ENCODE assay signal across 7 mouse cellular contexts in the genomic region with DNA sequence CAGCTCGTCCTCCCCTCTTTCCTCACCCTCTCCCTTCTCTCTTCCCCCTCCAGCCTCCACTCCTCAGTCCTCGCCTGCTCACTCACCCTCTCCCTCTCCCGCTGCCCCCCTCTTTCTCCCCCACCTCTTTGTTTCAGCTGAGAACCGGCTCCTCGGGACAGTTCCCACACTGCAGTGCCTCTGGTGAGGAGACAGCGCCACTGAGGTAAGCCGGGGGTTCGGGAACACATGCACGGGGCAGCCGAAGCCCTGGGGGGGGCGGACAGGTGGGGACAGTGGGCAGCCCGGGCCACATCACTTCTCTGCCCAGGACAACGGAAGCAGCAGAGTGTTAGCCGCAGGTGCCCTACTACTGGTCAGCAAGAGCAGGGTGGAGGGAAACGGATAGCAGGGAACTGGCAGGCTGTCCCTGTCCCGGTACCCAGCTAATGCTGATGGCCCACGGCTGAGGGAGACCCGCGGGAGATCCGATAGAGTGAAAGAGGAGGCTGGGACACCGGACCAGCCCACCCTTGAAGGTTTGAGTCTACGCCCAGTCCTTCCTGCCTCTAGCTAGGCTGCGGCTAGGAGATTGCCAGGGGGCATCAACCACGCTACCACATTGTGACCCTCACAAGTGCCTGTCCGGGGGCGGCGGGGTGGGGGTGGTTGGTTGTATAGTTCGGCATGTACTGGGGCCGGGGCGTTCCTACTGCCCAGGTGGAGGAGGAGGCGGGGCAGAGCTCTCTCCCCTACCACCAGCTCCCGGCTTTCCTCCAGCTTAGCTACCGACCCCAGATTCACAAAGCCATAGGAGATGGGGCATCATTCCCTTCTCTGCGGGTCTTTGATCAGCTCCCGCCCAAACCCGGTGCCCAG. TPM values are rescaled to one million over a fixed set of nuclear protein-coding genes. Genes with fewer than 3 reads are reported as not detected.
DNase-seq lines count a peak whose midpoint lies in the region; ATAC-seq and TF ChIP-seq lines count a peak whose summit lies in the region.

No protein-coding gene starts in this region.

- DNase-seq in right cerebral cortex, postnatal 4 days, result peak; percentile 52
- no peak for DNase-seq in right cerebral cortex, postnatal 25 days
- DNase-seq in forebrain, postnatal 0 days, result peak; percentile 66
- no peak for DNase-seq in spleen, adult 12 weeks (ENCODE audit: low spot score)
- DNase-seq in thymus, adult 2 months, result no peak

- TF ChIP-seq CTCF in forebrain, postnatal 0 days (IDR thresholded peaks at IDR 0.05; ENCODE audit: low read depth), result peak; percentile 53
- TF ChIP-seq CTCF in thymus, adult 2 months (IDR thresholded peaks at IDR 0.05; ENCODE audit: borderline replicate concordance, control insufficient read depth, extremely low read depth, insufficient read depth, low read length, poor library complexity), result no peak

- peaks cover 5% of the 10 kb centered on the region for H3K36me3 ChIP-seq in forebrain, postnatal 0 days (ENCODE audit: insufficient read depth)
- H3K36me3 ChIP-seq in thymus, adult 2 months (ENCODE audit: control insufficient read depth, insufficient read depth, low read length), result no peaks in the 10 kb centered on the region

- H3K27me3 ChIP-seq in forebrain, postnatal 0 days (ENCODE audit: insufficient read depth, low read length), result peaks cover 6% of the 10 kb centered on the region; the same call in 1 of the 2 replicates
- H3K27me3 ChIP-seq in thymus, adult 2 months (ENCODE audit: control insufficient read depth, insufficient read depth, low read length), result peaks cover 8% of the 10 kb centered on the region; the same call in 1 of the 2 replicates

- H3K4me2 ChIP-seq in forebrain, postnatal 0 days (ENCODE audit: low read depth), result peak overlapping the region; percentile 69

- peak overlapping the region; percentile 78 for H3K9ac ChIP-seq in forebrain, postnatal 0 days

- no peak for TF ChIP-seq POLR2A in thymus, adult 2 months (IDR thresholded peaks at IDR 0.05; ENCODE audit: control insufficient read depth, extremely low read depth, insufficient read depth, low read length, poor library complexity)

- no peaks in the 10 kb centered on the region; the same call in 1 of the 2 replicates for H3K4me1 ChIP-seq in forebrain, postnatal 0 days (ENCODE audit: insufficient read depth)
- no peaks in the 10 kb centered on the region for H3K4me1 ChIP-seq in thymus, adult 2 months (replicated peaks; ENCODE audit: control insufficient read depth, insufficient read depth, low read length)

- 1% methylated on average over 35 of the region's 36 CpGs for WGBS in forebrain, postnatal 0 days
- WGBS in thymus, adult 2 months, result 2% methylated on average over 36 of the region's 36 CpGs

- peak overlapping the region; percentile 74 for H3K27ac ChIP-seq in forebrain, postnatal 0 days (ENCODE audit: low read depth, low read length)
- no peak overlapping the region for H3K27ac ChIP-seq in thymus, adult 2 months (ENCODE audit: control insufficient read depth, insufficient read depth, low read length)

- H3K9me3 ChIP-seq in forebrain, postnatal 0 days (ENCODE audit: low read length), result no peaks in the 10 kb centered on the region

- peak; percentile 81 for ATAC-seq in forebrain, postnatal 0 days
- peak; percentile 39 for ATAC-seq in megakaryocyte, adult 5-6 weeks (ENCODE audit: poor library complexity, severe bottlenecking)
- no peak for ATAC-seq in erythroid progenitor cell, adult 5-6 weeks (replicated peaks; ENCODE audit: low FRiP score, poor library complexity, severe bottlenecking)

- peak overlapping the region; percentile 56 for H3K4me3 ChIP-seq in forebrain, postnatal 0 days (ENCODE audit: low read depth, low read length)
- H3K4me3 ChIP-seq in thymus, adult 2 months (ENCODE audit: control insufficient read depth, insufficient read depth, low read length), result no peak overlapping the region

RNA-seq across cellular contexts. Expression of a gene that starts 9.2 kb away (rescaled TPM):
- total RNA-seq in forebrain, postnatal 0 days (2014; rRNA removed), result 2.0 and 3.0 TPM in 2 replicates
- polyA plus RNA-seq in forebrain, postnatal 0 days (2015; fragmentation: Nextera tagmentation; extraction: Ambion mirVana), result 1.1 TPM in 2 replicates
- 0.11 and 0.89 TPM in 2 replicates for total RNA-seq in megakaryocyte, adult 5-6 weeks (2015)
- total RNA-seq in megakaryocyte, adult 5-6 weeks (2017), result 0.88 and 1.8 TPM in 2 replicates
- total RNA-seq in erythroid progenitor cell, adult 5-6 weeks (2015; ENCODE audit: low replicate concordance), result 0.84 TPM in 1 of 2 replicates, not detected in the other
- total RNA-seq in erythroid progenitor cell, adult 5-6 weeks (2017; ENCODE audit: low replicate concordance), result 0.51 TPM in 1 of 2 replicates, not detected in the other
- polyA plus RNA-seq in thymus, adult 2 months (2012; rRNA removed), result 13.1 and 17.9 TPM in 2 replicates

RNA-seq across cellular contexts. Expression of a gene that starts 22.0 kb away (rescaled TPM):
- total RNA-seq in forebrain, postnatal 0 days (2014; rRNA removed), result 216 and 261 TPM in 2 replicates
- polyA plus RNA-seq in forebrain, postnatal 0 days (2015; fragmentation: Nextera tagmentation; extraction: Ambion mirVana), result 31.5 and 32.5 TPM in 2 replicates
- 41.5 and 49.1 TPM in 2 replicates for total RNA-seq in megakaryocyte, adult 5-6 weeks (2015)
- total RNA-seq in megakaryocyte, adult 5-6 weeks (2017), result 49.8 and 61.9 TPM in 2 replicates
- total RNA-seq in erythroid progenitor cell, adult 5-6 weeks (2015; ENCODE audit: low replicate concordance), result 18.0 and 26.0 TPM in 2 replicates
- 25.9 and 31.7 TPM in 2 replicates for total RNA-seq in erythroid progenitor cell, adult 5-6 weeks (2017; ENCODE audit: low replicate concordance)
- polyA plus RNA-seq in thymus, adult 2 months (2012; rRNA removed), result 95.8 and 111 TPM in 2 replicates

RNA-seq across cellular contexts. Expression of a gene that starts 50.8 kb away (rescaled TPM):
- total RNA-seq in forebrain, postnatal 0 days (2014; rRNA removed), result 16.5 and 20.6 TPM in 2 replicates
- 13.7 and 17.7 TPM in 2 replicates for polyA plus RNA-seq in forebrain, postnatal 0 days (2015; fragmentation: Nextera tagmentation; extraction: Ambion mirVana)
- 42.3 and 52.2 TPM in 2 replicates for total RNA-seq in megakaryocyte, adult 5-6 weeks (2015)
- 46.4 and 49.6 TPM in 2 replicates for total RNA-seq in megakaryocyte, adult 5-6 weeks (2017)
- total RNA-seq in erythroid progenitor cell, adult 5-6 weeks (2015; ENCODE audit: low replicate concordance), result 9.4 and 25.6 TPM in 2 replicates
- 6.1 and 10.3 TPM in 2 replicates for total RNA-seq in erythroid progenitor cell, adult 5-6 weeks (2017; ENCODE audit: low replicate concordance)
- 53.9 and 58.6 TPM in 2 replicates for polyA plus RNA-seq in thymus, adult 2 months (2012; rRNA removed)

RNA-seq across cellular contexts. Expression of a gene that starts 52.2 kb away (rescaled TPM):
- 0.81 and 2.0 TPM in 2 replicates for total RNA-seq in forebrain, postnatal 0 days (2014; rRNA removed)
- polyA plus RNA-seq in forebrain, postnatal 0 days (2015; fragmentation: Nextera tagmentation; extraction: Ambion mirVana), result 0.92 and 1.1 TPM in 2 replicates
- not detected in 2 replicates for total RNA-seq in megakaryocyte, adult 5-6 weeks (2015)
- total RNA-seq in megakaryocyte, adult 5-6 weeks (2017), result not detected in 2 replicates
- total RNA-seq in erythroid progenitor cell, adult 5-6 weeks (2015; ENCODE audit: low replicate concordance), result not detected in 2 replicates
- total RNA-seq in erythroid progenitor cell, adult 5-6 weeks (2017; ENCODE audit: low replicate concordance), result not detected in 2 replicates
- 2.4 and 3.2 TPM in 2 replicates for polyA plus RNA-seq in thymus, adult 2 months (2012; rRNA removed)

RNA-seq across cellular contexts. Expression of a gene that starts 54.1 kb away (rescaled TPM):
- total RNA-seq in forebrain, postnatal 0 days (2014; rRNA removed), result 63.1 and 74.6 TPM in 2 replicates
- polyA plus RNA-seq in forebrain, postnatal 0 days (2015; fragmentation: Nextera tagmentation; extraction: Ambion mirVana), result 50.9 and 55.6 TPM in 2 replicates
- 76.8 and 79.8 TPM in 2 replicates for total RNA-seq in megakaryocyte, adult 5-6 weeks (2015)
- 109 and 110 TPM in 2 replicates for total RNA-seq in megakaryocyte, adult 5-6 weeks (2017)
- total RNA-seq in erythroid progenitor cell, adult 5-6 weeks (2015; ENCODE audit: low replicate concordance), result 11.2 and 14.7 TPM in 2 replicates
- total RNA-seq in erythroid progenitor cell, adult 5-6 weeks (2017; ENCODE audit: low replicate concordance), result 1.8 and 17.5 TPM in 2 replicates
- polyA plus RNA-seq in thymus, adult 2 months (2012; rRNA removed), result 145 and 176 TPM in 2 replicates

Comparison
In these comparisons a context has a peak if more than half of its experiments do, and no peak if none do; other contexts are left out.
1. DNase-seq: peak in right cerebral cortex, postnatal 4 days (single experiment) and forebrain, postnatal 0 days (single experiment); none in right cerebral cortex, postnatal 25 days (single experiment), spleen, adult 12 weeks (single experiment) and thymus, adult 2 months (single experiment).